Mouse (Mus musculus) neural tube, embryonic 11.5 days (tissue): ENCODE measurements around the gene Tmem60. TPM values are rescaled to one million over a fixed set of nuclear protein-coding genes. Genes with fewer than 3 reads are reported as not detected.
A peak's percentile ranks its signal among the peaks of the same experiment; 100 is the strongest.

Experiments
- ATAC-seq: fragments of 200-750 bp; cut with Nextera tagmentation; 2 replicates; pipeline ENCODE4 v1.8.0; 2017; ENCODE audit warnings: moderate number of reproducible peaks, mild to moderate bottlenecking, moderate TSS enrichment, moderate library complexity; ENCODE audit not compliant: insufficient read depth, low FRiP score, low TSS enrichment
- DNase-seq: peaks from one replicate; pipeline ENCODE4 v3.0.0-alpha.2; 2015; ENCODE audit warnings: low spot score
- H3K27ac ChIP-seq: fragments of 300-500 bp; sonication (generic); 2 replicates; pipeline ENCODE4 v1.5.1; 2014; ENCODE audit warnings: low read depth, mild to moderate bottlenecking, low read length
- H3K27me3 ChIP-seq: fragments of 300-500 bp; sonication (generic); 2 replicates; pipeline ENCODE4 v1.6.1; 2014; ENCODE audit warnings: mild to moderate bottlenecking, low read length, mixed read lengths; ENCODE audit not compliant: control insufficient read depth, insufficient read depth
- H3K36me3 ChIP-seq: fragments of 300-500 bp; sonication (generic); 2 replicates; pipeline ENCODE4 v1.6.1; 2014; ENCODE audit warnings: mild to moderate bottlenecking, low read length, moderate library complexity, mixed read lengths; ENCODE audit not compliant: control insufficient read depth, insufficient read depth
- H3K4me1 ChIP-seq: fragments of 300-500 bp; sonication (generic); 2 replicates; pipeline ENCODE4 v1.6.1; 2014; ENCODE audit warnings: low read length, mixed read lengths; ENCODE audit not compliant: control insufficient read depth, insufficient read depth
- H3K4me2 ChIP-seq: fragments of 300-500 bp; sonication (generic); 2 replicates; pipeline ENCODE4 v1.6.1; 2014; ENCODE audit warnings: low read depth, mild to moderate bottlenecking, moderate library complexity
- H3K4me3 ChIP-seq: fragments of 300-500 bp; sonication (generic); 2 replicates; pipeline ENCODE4 v1.5.1; 2014; ENCODE audit warnings: low read depth, low read length
- H3K9ac ChIP-seq: fragments of 300-500 bp; sonication (generic); 2 replicates; pipeline ENCODE4 v1.6.1; 2014; ENCODE audit warnings: mild to moderate bottlenecking, low read length
- H3K9me3 ChIP-seq: fragments of 300-500 bp; sonication (generic); 2 replicates; pipeline ENCODE4 v1.6.1; 2016; ENCODE audit warnings: low read length; ENCODE audit not compliant: control insufficient read depth
- WGBS: fragments of 180-500 bp; shearing (Covaris S2); extraction: QIAGEN DNeasy Blood & Tissue Kit; methylation state at CpG from one replicate; pipeline ENCODE4 v1.1.7; 2014; 5-methylcytosine and 5-hydroxymethylcytosine counted together
- polyA plus RNA-seq: library from polyadenylated mRNA; unstranded; fragments of >200 nt; fragmentation: Nextera tagmentation; extraction: Ambion mirVana; gene quantifications from 2 replicates; pipeline ENCODE4 v1.2.1, GENCODE M21; 2014

The Tmem60 gene
- polyA plus RNA-seq, 1 experiment from 2014 or later, result 56.8 TPM

DNA sequence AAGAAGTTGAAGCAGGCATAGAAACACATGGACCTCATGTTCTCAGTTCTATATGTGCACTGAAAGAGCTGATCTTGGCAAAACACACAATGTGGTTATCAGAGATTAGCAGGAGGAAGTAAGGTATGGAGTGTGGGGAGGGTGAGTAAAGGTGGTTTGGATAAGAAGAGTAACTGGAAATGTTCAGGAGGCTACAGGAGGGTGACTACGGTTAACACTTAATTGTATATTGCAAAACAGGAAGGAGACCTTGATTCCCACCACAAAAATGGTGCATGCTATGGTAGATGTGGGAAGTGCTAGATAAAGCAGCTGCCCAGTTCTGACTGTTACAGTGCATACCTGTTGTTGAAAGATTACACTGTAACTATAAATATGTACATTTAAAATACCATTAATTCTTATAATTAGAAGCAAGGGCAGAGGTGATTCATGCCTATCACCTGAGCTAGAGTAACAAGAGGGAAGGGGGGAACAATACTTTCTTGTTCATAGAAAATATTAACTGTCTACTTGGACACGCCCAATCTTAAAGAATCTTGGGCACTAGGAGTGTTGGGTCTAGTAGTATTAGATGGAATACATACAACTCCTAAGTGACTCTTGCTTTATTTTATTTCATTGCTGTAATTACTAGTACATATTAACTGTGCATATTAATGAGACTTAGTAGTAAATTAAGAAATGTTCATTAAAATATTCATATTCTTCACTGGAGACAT, 15.6 kb downstream of the Tmem60 start:
- ATAC-seq (no peak), DNase-seq (no peak)
- H3K9me3 ChIP-seq, result no peaks in the 10 kb centered on the region
- H3K27me3 ChIP-seq, result no peaks in the 10 kb centered on the region
- H3K9ac ChIP-seq, result no peak overlapping the region
- H3K4me3 ChIP-seq, result no peak overlapping the region
- H3K27ac ChIP-seq, result no peak overlapping the region
- no peak overlapping the region for H3K4me2 ChIP-seq
- H3K4me1 ChIP-seq, result no peaks in the 10 kb centered on the region
- WGBS, result 92% methylated on average over 2 of the region's 2 CpGs
- H3K36me3 ChIP-seq, result peaks cover 3% of the 10 kb centered on the region; the same call in 1 of the 2 replicates

DNA sequence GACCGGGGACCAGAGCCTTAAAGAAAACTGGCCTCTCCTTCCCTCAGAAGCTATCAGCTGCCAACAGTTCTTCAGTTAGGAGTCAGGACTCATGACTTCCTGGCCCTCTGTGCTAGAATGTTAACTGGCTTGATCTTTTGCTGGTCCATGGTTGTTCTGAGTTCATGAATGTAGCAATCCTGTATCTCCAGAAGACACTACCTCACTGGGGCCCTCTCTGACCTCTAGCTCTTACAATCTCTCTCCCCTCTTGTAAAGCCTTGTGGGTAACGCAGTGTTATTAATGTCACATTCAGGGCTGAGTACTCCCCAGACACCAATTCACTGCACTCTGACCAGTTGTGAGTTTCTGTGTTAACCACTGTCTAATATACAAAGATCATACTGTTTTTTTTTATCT, 22.7 kb downstream of the Tmem60 start:
- ATAC-seq (no peak), DNase-seq (no peak)
- Histone ChIP-seq H3K9me3 (no peaks in the 10 kb centered on the region), H3K4me2 (no peak overlapping the region), H3K4me1 (no peaks in the 10 kb centered on the region), H3K27me3 (no peaks in the 10 kb centered on the region), H3K4me3 (no peak overlapping the region), H3K36me3 (0 out of 2 replicates have a peak, but pooled peaks cover 2% of the 10 kb centered on the region), H3K9ac (no peak overlapping the region), H3K27ac (no peak overlapping the region)
- 78% methylated on average over 2 of the region's 2 CpGs for WGBS

DNA sequence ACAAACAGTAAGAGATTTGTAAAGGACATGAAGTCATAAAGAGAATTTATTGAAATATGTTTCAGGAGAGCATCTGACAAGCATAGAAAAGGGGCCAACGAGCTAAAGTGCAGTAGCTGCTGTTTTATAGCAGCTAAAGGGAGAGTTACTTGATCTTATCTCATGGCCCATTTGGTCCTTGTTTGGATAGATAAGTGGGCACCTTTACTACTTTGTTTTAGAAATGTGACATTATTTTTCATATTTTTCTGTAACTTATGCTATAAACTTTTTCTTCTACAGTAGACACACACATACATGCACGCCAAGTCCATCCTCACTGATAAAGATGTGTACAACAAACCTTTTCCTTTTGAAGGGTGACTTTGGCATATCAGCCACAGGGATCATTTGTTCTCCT, 23.4 kb downstream of the Tmem60 start:
- Histone ChIP-seq H3K27ac (no peak overlapping the region), H3K4me2 (no peak overlapping the region), H3K36me3 (0 out of 2 replicates have a peak, but pooled peaks cover 2% of the 10 kb centered on the region), H3K9ac (no peak overlapping the region), H3K27me3 (no peaks in the 10 kb centered on the region), H3K4me3 (no peak overlapping the region), H3K4me1 (no peaks in the 10 kb centered on the region), H3K9me3 (no peaks in the 10 kb centered on the region)
- 83% methylated on average over 2 of the region's 2 CpGs for WGBS
- DNase-seq (no peak), ATAC-seq (no peak)

DNA sequence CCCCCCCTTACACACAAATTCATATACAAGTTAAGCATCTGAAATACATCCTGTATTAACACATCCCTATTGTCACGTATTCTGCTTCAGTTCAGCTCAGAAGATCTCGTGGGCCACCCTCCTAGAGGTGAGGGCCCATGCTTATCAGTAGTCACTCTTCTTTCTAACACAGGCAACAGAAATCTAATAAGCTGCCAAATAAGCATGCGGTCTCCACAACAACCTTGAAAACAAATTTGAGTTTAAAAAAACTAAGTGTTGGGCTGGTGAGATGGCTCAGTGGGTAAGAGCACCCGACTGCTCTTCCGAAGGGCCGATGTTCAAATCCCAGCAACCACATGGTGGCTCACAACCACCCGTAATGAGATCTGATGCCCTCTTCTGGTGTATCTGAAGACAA, 24.2 kb downstream of the Tmem60 start:
- no peaks in the 10 kb centered on the region for H3K27me3 ChIP-seq
- ATAC-seq, result no peak
- H3K9me3 ChIP-seq, result no peaks in the 10 kb centered on the region
- H3K4me1 ChIP-seq, result no peaks in the 10 kb centered on the region
- 96% methylated on average over 7 of the region's 7 CpGs for WGBS
- H3K4me2 ChIP-seq, result no peak overlapping the region
- H3K9ac ChIP-seq, result no peak overlapping the region
- 0 out of 2 replicates have a peak, but pooled peaks cover 2% of the 10 kb centered on the region for H3K36me3 ChIP-seq
- no peak for DNase-seq
- no peak overlapping the region for H3K27ac ChIP-seq
- no peak overlapping the region for H3K4me3 ChIP-seq

- H3K27ac ChIP-seq, result no peak overlapping the region
- no peaks in the 10 kb centered on the region for H3K4me1 ChIP-seq
- WGBS, result 88% methylated on average over 2 of the region's 2 CpGs
- H3K4me3 ChIP-seq, result no peak overlapping the region
- no peak overlapping the region for H3K4me2 ChIP-seq
- H3K27me3 ChIP-seq, result no peaks in the 10 kb centered on the region
- no peak for ATAC-seq
- H3K36me3 ChIP-seq, result no peaks in the 10 kb centered on the region
- H3K9me3 ChIP-seq, result no peaks in the 10 kb centered on the region
- no peak for DNase-seq
- H3K9ac ChIP-seq, result no peak overlapping the region
These were observed 29.8 kb downstream of the Tmem60 start for GRCm38 (mm10) chr5:20911741-20912140.

GRCm38 (mm10) chr5:20913372-20914275, 31.6 kb downstream of the Tmem60 start:
- WGBS, result 85% methylated on average over 11 of the region's 11 CpGs
- no peaks in the 10 kb centered on the region for H3K4me1 ChIP-seq
- ATAC-seq, result no peak

GRCm38 (mm10) chr5:20918967-20919366, 37.0 kb downstream of the Tmem60 start:
- Histone ChIP-seq H3K27me3 (no peaks in the 10 kb centered on the region), H3K27ac (no peak overlapping the region), H3K4me1 (no peaks in the 10 kb centered on the region), H3K36me3 (no peaks in the 10 kb centered on the region), H3K4me2 (no peak overlapping the region), H3K9me3 (no peaks in the 10 kb centered on the region), H3K4me3 (no peak overlapping the region), H3K9ac (no peak overlapping the region)
- WGBS, result 98% methylated on average over 4 of the region's 4 CpGs
- ATAC-seq, result no peak
- no peak for DNase-seq

More at GRCm38 (mm10) chr5:20913372-20914275, 31.6 kb downstream of the Tmem60 start:
- Histone ChIP-seq H3K36me3 (no peaks in the 10 kb centered on the region), H3K9ac (no peak overlapping the region), H3K27me3 (no peaks in the 10 kb centered on the region), H3K4me3 (no peak overlapping the region), H3K4me2 (no peak overlapping the region), H3K9me3 (no peaks in the 10 kb centered on the region), H3K27ac (no peak overlapping the region)
- peak; percentile 46 for DNase-seq

GRCm38 (mm10) chr5:20919566-20919965, 37.6 kb downstream of the Tmem60 start:
- Histone ChIP-seq H3K4me2 (no peak overlapping the region), H3K4me3 (no peak overlapping the region), H3K9me3 (no peaks in the 10 kb centered on the region), H3K9ac (no peak overlapping the region), H3K27ac (no peak overlapping the region), H3K36me3 (no peaks in the 10 kb centered on the region), H3K27me3 (no peaks in the 10 kb centered on the region), H3K4me1 (no peaks in the 10 kb centered on the region)
- DNase-seq (no peak), ATAC-seq (no peak)
- WGBS, result 82% methylated on average over 9 of the region's 9 CpGs
